Mouse (Mus musculus) lung, adult 2 months (tissue): ENCODE data around the gene Nme7.

Experiments used
- CTCF ChIP-seq: fragments of 200-500 bp; IDR thresholded peaks from 2 replicates; pipeline ENCODE4 v1.5.1; 2011; ENCODE audit warnings: mild to moderate bottlenecking, low read length, control low read depth; ENCODE audit not compliant: insufficient read depth
- POLR2A ChIP-seq: fragments of 200-500 bp; IDR thresholded peaks from 2 replicates; pipeline ENCODE4 v1.6.1; 2011; ENCODE audit warnings: low read depth, mild to moderate bottlenecking, control low read depth, low read length, borderline replicate concordance; ENCODE audit errors: extremely low read depth

GRCm38 (mm10) chr1:164458245-164458613 is 154.3 kb downstream of the Nme7 start, which contains the start of gene Atp1b1:
- TF ChIP-seq CTCF (no peak), POLR2A (peak; percentile 96)
